Mouse (Mus musculus) heart, embryonic 11.5 days (tissue): ENCODE results near the gene Ebf4. TPM values are rescaled to one million over a fixed set of nuclear protein-coding genes. Genes with fewer than 3 reads are reported as not detected.
A peak's percentile ranks its signal among the peaks of the same experiment; 100 is the strongest.

Experiments used
- ATAC-seq: fragments of 200-750 bp; cut with Nextera tagmentation; replicated peaks from 2 replicates; pipeline ENCODE4 v1.8.0; 2017; ENCODE audit warnings: moderate library complexity; ENCODE audit not compliant: insufficient number of reproducible peaks, low FRiP score, low TSS enrichment
- H3K27ac ChIP-seq: fragments of 300-500 bp; sonication (generic); 2 replicates; pipeline ENCODE4 v1.5.1; 2014; ENCODE audit warnings: mild to moderate bottlenecking, low read depth, low read length
- H3K27me3 ChIP-seq: fragments of 300-500 bp; sonication (generic); 2 replicates; pipeline ENCODE4 v1.6.1; 2014; ENCODE audit warnings: mild to moderate bottlenecking, low read length, mixed read lengths; ENCODE audit not compliant: control insufficient read depth, insufficient read depth
- H3K36me3 ChIP-seq: fragments of 300-500 bp; sonication (generic); 2 replicates; pipeline ENCODE4 v1.6.1; 2014; ENCODE audit warnings: mild to moderate bottlenecking, low read length, moderate library complexity, mixed read lengths; ENCODE audit not compliant: control insufficient read depth, insufficient read depth
- H3K4me1 ChIP-seq: fragments of 300-500 bp; sonication (generic); 2 replicates; pipeline ENCODE4 v1.6.1; 2014; ENCODE audit warnings: low read length; ENCODE audit not compliant: control insufficient read depth, insufficient read depth
- H3K4me2 ChIP-seq: fragments of 300-500 bp; sonication (generic); 2 replicates; pipeline ENCODE4 v1.6.1; 2014; ENCODE audit warnings: mild to moderate bottlenecking, moderate library complexity
- H3K4me3 ChIP-seq: fragments of 300-500 bp; sonication (generic); 2 replicates; pipeline ENCODE4 v1.5.1; 2014; ENCODE audit warnings: low read depth, low read length
- H3K9ac ChIP-seq: fragments of 300-500 bp; sonication (generic); 2 replicates; pipeline ENCODE4 v1.6.1; 2014; ENCODE audit warnings: mild to moderate bottlenecking, low read depth, low read length, moderate library complexity
- H3K9me3 ChIP-seq: fragments of 300-500 bp; sonication (generic); replicated peaks from 2 replicates; pipeline ENCODE4 v1.6.1; 2016; ENCODE audit warnings: low read length; ENCODE audit not compliant: control insufficient read depth
- WGBS: fragments of 180-500 bp; shearing (Covaris S2); extraction: QIAGEN DNeasy Blood & Tissue Kit; methylation state at CpG from one replicate; pipeline ENCODE4 v1.1.7; 2014; ENCODE audit not compliant: insufficient replicate concordance; 5-methylcytosine and 5-hydroxymethylcytosine counted together
- polyA plus RNA-seq: library from polyadenylated mRNA; unstranded; fragments of >200 nt; fragmentation: Nextera tagmentation; extraction: Ambion mirVana; gene quantifications from 2 replicates; pipeline ENCODE4 v1.2.1, GENCODE M21; 2014

Ebf4 gene
- polyA plus RNA-seq, 1 experiment from 2014 or later = 1.1 TPM

GRCm38 (mm10) chr2:130383895-130384294 lies 88.9 kb downstream of the Ebf4 start:
- ATAC-seq = no peak
- H3K4me2 ChIP-seq = no peak overlapping the region
- H3K36me3 ChIP-seq = no peaks in the 10 kb centered on the region
- H3K4me1 ChIP-seq = no peaks in the 10 kb centered on the region
- no peaks in the 10 kb centered on the region for H3K27me3 ChIP-seq
- H3K4me3 ChIP-seq = no peak overlapping the region
- no peak overlapping the region for H3K27ac ChIP-seq
- no peaks in the 10 kb centered on the region for H3K9me3 ChIP-seq
- H3K9ac ChIP-seq = no peak overlapping the region
- 78% methylated on average over 6 of the region's 6 CpGs for WGBS

- no peak overlapping the region for H3K9ac ChIP-seq
- no peak overlapping the region for H3K4me2 ChIP-seq
- H3K27me3 ChIP-seq = no peaks in the 10 kb centered on the region
- no peak overlapping the region for H3K27ac ChIP-seq
- no peak for ATAC-seq
- H3K9me3 ChIP-seq = no peaks in the 10 kb centered on the region
- H3K4me3 ChIP-seq = no peak overlapping the region
- no peaks in the 10 kb centered on the region for H3K4me1 ChIP-seq
- WGBS = 67% methylated on average over 1 of the region's 1 CpGs
- H3K36me3 ChIP-seq = no peaks in the 10 kb centered on the region
These were observed 91.2 kb downstream of the Ebf4 start for GRCm38 (mm10) chr2:130386212-130386611.

GRCm38 (mm10) chr2:130388796-130389195 lies 93.8 kb downstream of the Ebf4 start:
- no peaks in the 10 kb centered on the region for H3K27me3 ChIP-seq
- WGBS = 76% methylated on average over 2 of the region's 2 CpGs
- ATAC-seq = no peak

GRCm38 (mm10) chr2:130390993-130391625 lies 96.1 kb downstream of the Ebf4 start:
- 81% methylated on average over 11 of the region's 11 CpGs for WGBS
- no peak overlapping the region for H3K27ac ChIP-seq
- H3K36me3 ChIP-seq = no peaks in the 10 kb centered on the region; the same call in 1 of the 2 replicates
- no peak overlapping the region for H3K4me2 ChIP-seq
- H3K4me3 ChIP-seq = no peak overlapping the region
- no peaks in the 10 kb centered on the region for H3K27me3 ChIP-seq
- ATAC-seq = no peak
- H3K4me1 ChIP-seq = no peaks in the 10 kb centered on the region
- no peaks in the 10 kb centered on the region for H3K9me3 ChIP-seq
- no peak overlapping the region for H3K9ac ChIP-seq

More at GRCm38 (mm10) chr2:130388796-130389195, 93.8 kb downstream of the Ebf4 start:
- H3K9ac ChIP-seq = no peak overlapping the region
- no peak overlapping the region for H3K4me2 ChIP-seq
- H3K9me3 ChIP-seq = no peaks in the 10 kb centered on the region
- no peak overlapping the region for H3K4me3 ChIP-seq
- no peaks in the 10 kb centered on the region; the same call in 1 of the 2 replicates for H3K36me3 ChIP-seq
- no peaks in the 10 kb centered on the region for H3K4me1 ChIP-seq
- no peak overlapping the region for H3K27ac ChIP-seq

- H3K4me2 ChIP-seq = no peak overlapping the region
- no peak overlapping the region for H3K9ac ChIP-seq
- WGBS = 78% methylated on average over 3 of the region's 3 CpGs
- no peaks in the 10 kb centered on the region for H3K27me3 ChIP-seq
- no peak overlapping the region for H3K4me3 ChIP-seq
- H3K36me3 ChIP-seq = no peaks in the 10 kb centered on the region; the same call in 1 of the 2 replicates
- H3K9me3 ChIP-seq = no peaks in the 10 kb centered on the region
- ATAC-seq = no peak
- peaks cover 1% of the 10 kb centered on the region; the same call in 1 of the 2 replicates for H3K4me1 ChIP-seq
- H3K27ac ChIP-seq = no peak overlapping the region
These were observed 97.9 kb downstream of the Ebf4 start for GRCm38 (mm10) chr2:130392836-130393235.

- Histone ChIP-seq H3K27ac (no peak overlapping the region), H3K9me3 (no peaks in the 10 kb centered on the region), H3K36me3 (no peaks in the 10 kb centered on the region; the same call in 1 of the 2 replicates), H3K9ac (no peak overlapping the region), H3K27me3 (peaks cover 7% of the 10 kb centered on the region; the same call in 1 of the 2 replicates), H3K4me2 (no peak overlapping the region), H3K4me1 (peaks cover 6% of the 10 kb centered on the region; the same call in 1 of the 2 replicates), H3K4me3 (no peak overlapping the region)
- no peak for ATAC-seq
- WGBS = 92% methylated on average over 11 of the region's 11 CpGs
These were observed 100.7 kb downstream of the Ebf4 start for GRCm38 (mm10) chr2:130395696-130396095.

- no peaks in the 10 kb centered on the region; the same call in 1 of the 2 replicates for H3K36me3 ChIP-seq
- under 1% methylated on average over 45 of the region's 53 CpGs for WGBS
- peaks cover 6% of the 10 kb centered on the region; the same call in 1 of the 2 replicates for H3K4me1 ChIP-seq
- no peaks in the 10 kb centered on the region for H3K9me3 ChIP-seq
- ATAC-seq = peak; percentile 63
- H3K4me2 ChIP-seq = peak within 1 kb of the TSS; percentile 91
- peak within 1 kb of the TSS; percentile 58 for H3K4me3 ChIP-seq
- peak within 1 kb of the TSS; percentile 77 for H3K9ac ChIP-seq
- H3K27me3 ChIP-seq = peaks cover 7% of the 10 kb centered on the region; the same call in 1 of the 2 replicates
- H3K27ac ChIP-seq = no peak within 1 kb of the TSS
These were observed 102.4 kb downstream of the Ebf4 start, which contains the start of gene Cpxm1 for GRCm38 (mm10) chr2:130397186-130397985. TSS of gene Cpxm1 (minus strand) at chr2:130397574.

GRCm38 (mm10) chr2:130398091-130398490 lies 103.1 kb downstream of the Ebf4 start:
- no peaks in the 10 kb centered on the region; the same call in 1 of the 2 replicates for H3K36me3 ChIP-seq
- 9% methylated on average over 14 of the region's 14 CpGs for WGBS
- peak overlapping the region; percentile 77; the same call in 1 of the 2 replicates for H3K9ac ChIP-seq
- ATAC-seq = no peak
- peak overlapping the region; percentile 58 for H3K4me3 ChIP-seq
- no peak overlapping the region for H3K27ac ChIP-seq
- peak overlapping the region; percentile 91 for H3K4me2 ChIP-seq
- H3K4me1 ChIP-seq = peaks cover 6% of the 10 kb centered on the region; the same call in 1 of the 2 replicates
- H3K9me3 ChIP-seq = no peaks in the 10 kb centered on the region
- peaks cover 7% of the 10 kb centered on the region; the same call in 1 of the 2 replicates for H3K27me3 ChIP-seq
